Mouse (Mus musculus) adipocyte (in vitro differentiated cells): Measurements from ENCODE around the gene Dock2.
"Not testable (repeated sequence)": the region's sequence is repeated elsewhere in the genome, so short reads cannot be mapped to it uniquely, and the experiment has no call there.

ENCODE experiments used
- DNase-seq: peaks from one replicate; pipeline ENCODE4 v3.0.0-alpha.2; 2016; ENCODE audit warnings: low spot score

Gene Dock2

GRCm38 (mm10) chr11:34290265-34290664 is 493.4 kb downstream of the Dock2 start:
- no peak for DNase-seq

- DNase-seq: no peak
Observed at GRCm38 (mm10) chr11:34284124-34284808, 499.4 kb downstream of the Dock2 start.

GRCm38 (mm10) chr11:34277047-34277445 is 506.6 kb downstream of the Dock2 start:
- DNase-seq: no peak

DNA sequence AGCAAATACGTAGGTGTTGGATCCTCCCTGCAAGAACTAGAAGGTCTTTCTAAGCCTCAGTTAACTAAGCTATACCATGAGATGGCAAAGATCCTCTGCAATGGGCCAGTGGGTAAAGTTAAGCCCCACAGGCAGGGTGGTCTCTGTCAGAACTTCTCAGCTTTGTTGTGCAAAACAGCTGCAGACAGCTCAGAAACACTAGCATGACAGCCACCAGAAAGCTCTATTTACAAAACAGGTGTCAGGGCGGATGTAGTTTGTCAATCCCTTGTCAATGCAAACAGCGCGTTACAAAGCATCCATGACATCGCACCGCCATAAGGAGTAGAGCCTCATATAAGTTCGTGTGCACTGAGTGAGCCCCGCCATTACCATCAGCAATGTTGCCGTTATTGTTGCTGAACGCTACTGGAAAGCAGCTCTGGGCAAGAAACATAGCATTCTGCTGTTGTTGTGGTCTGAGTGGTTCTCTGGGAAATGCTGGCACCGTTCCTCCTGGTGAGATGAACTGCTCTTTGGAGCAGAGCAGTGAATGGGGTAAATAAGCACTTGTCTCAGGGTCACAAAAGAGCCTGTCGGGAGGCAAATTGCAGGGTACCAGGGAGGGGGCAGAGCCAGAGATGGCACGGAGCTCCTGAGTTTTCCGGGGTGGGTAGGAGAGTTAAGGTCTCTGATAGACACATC is 507.2 kb downstream of the Dock2 start:
- DNase-seq: no peak

GRCm38 (mm10) chr11:34275941-34276340 is 507.8 kb downstream of the Dock2 start:
- no peak for DNase-seq

GRCm38 (mm10) chr11:34272016-34272415 is 511.7 kb downstream of the Dock2 start:
- DNase-seq: no peak

GRCm38 (mm10) chr11:34264099-34264498 is 519.6 kb downstream of the Dock2 start:
- no peak for DNase-seq

- no peak for DNase-seq
Observed at GRCm38 (mm10) chr11:34258849-34259469, 524.7 kb downstream of the Dock2 start.

- no peak for DNase-seq
Observed at GRCm38 (mm10) chr11:34257548-34258189, 526.0 kb downstream of the Dock2 start.

DNA sequence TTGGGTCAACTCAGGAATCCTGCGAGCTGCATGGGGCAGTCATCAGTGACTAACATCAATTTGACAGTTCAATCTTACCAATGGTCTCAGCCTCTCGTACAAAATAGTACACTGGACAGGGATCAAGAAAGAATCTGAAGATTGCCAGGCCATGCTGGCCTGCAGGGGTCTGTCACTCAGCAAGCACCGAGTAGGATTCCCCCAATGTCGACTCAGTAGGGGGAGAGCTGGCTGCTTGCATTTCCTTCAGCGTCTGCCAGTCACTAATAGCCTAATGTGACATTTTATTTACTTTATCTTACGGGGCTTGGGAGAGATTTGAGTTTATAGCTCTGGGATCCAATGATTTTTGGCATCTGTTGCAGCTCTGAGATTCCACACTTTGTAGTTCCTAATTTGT is 540.7 kb downstream of the Dock2 start:
- DNase-seq: no peak

DNA sequence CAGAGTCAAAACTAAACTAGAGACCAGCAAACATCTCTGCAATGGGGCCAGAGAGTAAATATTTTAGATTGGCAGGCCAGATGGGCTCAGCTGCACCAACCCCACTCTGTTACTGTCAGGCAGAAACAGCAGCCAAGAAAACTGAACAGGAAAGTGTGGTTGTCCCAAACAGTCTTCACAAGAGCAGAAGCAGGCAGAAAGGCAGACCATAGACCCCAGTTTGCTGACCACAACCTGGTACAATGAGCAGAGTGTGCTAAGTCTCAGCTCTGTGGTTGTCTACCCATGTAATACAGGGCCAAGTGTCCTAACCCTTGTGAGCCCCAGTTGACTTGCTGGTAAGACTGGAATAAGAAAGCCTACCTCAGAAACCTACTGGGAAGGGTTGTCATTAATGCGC is 543.4 kb downstream of the Dock2 start:
- DNase-seq: no peak

DNA sequence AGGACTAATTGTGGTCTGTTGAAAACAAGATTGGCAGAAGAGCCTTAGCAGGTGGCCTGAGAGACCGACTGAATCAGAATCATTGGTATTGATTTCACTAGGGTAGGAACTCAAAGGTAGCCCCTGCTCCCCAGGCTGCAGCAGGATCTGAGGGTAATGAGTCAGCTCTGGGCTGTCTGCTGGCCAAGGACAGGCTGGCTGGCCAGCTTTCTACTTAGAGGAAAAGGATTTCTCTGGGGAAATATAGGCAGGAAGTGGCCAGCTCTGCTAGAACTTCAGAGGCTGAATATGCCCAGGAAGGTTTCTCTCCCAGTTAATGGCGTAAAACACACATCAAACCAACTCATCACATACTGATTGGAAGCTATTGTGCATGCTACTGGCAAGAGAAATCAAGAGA is 544.0 kb downstream of the Dock2 start:
- no peak for DNase-seq

GRCm38 (mm10) chr11:34236885-34237284 is 546.8 kb downstream of the Dock2 start:
- no peak for DNase-seq

DNA sequence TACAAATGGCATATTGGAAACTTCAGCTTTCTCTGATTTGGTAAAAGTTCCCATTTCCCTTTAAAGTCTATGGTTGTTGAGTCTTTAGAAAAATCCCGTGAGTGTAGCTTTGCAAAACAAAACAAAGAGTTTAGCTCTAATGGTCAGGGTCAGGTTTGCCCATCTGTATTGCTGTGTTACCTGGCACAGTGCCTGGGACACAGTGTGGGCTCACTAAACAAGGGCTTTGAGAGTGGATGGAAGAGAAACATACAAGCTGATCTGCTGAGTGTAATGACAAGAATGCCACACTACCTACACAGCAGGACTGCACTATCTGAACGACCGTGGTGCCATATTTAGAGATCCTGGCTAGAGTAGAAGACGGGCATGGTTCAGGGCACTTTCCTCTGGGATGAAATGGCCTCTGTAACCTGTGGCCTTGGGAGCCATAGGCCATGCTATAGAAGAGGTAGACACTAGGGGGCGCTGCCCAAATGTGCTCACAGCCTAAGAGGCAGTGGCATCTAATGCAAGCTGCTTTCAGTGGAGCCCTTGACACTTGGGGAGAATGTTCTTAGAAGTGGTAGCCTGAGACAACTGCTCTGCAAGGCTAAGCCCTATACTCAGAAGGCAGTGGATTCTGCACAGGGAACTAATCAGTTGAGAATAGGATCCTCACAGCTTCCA is 547.5 kb downstream of the Dock2 start:
- DNase-seq: no peak

GRCm38 (mm10) chr11:34228758-34229364 is 554.8 kb downstream of the Dock2 start:
- DNase-seq: no peak

DNA sequence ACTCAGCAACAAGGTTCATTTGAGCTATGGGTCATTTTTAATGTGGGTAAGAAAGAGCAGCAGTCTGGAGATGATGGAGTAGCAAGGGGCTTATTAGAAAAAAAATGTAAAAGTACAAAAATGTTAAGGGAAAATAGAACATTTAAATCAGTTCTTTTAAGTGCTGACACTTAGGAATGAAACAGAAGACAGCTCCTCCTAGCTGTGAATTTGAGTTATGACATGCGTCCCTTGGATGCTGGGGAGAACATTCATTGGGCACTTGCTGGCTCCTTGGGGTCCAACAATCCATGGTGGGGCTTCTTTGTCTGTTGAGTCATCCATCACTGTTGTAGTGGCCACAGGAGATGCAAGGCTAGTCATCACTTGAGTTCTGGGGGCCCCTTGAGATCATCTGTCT is 556.5 kb downstream of the Dock2 start:
- DNase-seq: no peak

DNA sequence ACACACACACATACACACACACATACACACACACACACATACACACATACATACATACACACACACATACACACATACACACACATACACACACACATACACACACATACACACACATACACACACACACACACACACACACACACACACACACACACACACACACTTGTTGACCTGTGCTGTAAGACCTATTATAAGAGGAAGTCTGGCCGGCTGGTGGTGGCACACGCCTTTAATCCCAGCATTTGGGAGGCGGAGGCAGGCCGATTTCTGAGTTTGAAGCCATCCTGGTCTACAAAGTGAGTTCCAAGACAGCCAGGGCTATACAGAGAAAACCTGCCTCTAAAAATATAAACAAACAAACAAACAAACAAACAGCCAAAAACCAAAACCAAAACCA is 563.1 kb downstream of the Dock2 start:
- not testable (repeated sequence) for DNase-seq

DNA sequence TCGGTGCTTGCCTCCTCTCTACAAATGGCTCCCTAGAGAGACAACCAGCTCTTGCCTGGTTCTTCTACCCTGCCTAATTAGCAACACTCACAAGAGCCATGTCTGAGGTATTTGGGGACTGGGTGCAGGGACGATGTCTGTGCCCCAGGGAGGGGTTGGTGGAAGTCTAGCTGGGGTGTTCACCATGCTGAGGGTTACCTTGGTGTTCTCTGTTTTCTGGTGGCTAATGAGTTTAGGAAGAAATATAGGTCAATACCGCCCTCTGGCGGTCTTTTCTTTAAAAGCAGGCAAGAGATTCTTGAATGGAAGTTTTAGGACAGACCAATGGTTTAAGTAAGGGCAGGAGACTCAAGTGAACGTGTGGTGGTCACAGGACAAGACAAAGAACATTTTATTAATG is 570.8 kb downstream of the Dock2 start:
- peak; percentile 16 for DNase-seq

DNA sequence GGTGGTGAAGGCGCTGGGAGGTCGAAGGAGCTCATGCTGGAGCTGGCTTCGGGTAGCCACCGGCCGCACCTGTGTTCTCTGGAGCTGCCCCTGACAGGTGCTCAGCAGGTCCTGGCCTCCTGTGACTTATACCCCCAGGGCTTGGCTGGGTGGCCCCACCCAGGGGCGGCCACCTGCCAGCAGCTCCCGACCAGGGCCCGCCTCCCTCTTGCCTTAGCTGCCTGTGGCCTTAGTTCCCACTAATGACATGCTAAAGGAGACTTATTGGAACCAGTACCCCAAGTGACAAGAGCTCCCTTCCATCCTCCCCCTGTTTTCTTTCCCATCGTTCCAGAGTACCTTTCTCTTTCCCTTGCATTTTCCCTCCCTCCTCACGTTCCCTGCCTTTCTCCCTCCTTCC is 575.7 kb downstream of the Dock2 start, which contains the start of gene Foxi1:
TSS of gene Foxi1 (minus strand) at position 101 of the 400 bp plus-strand sequence.
- no peak for DNase-seq

DNA sequence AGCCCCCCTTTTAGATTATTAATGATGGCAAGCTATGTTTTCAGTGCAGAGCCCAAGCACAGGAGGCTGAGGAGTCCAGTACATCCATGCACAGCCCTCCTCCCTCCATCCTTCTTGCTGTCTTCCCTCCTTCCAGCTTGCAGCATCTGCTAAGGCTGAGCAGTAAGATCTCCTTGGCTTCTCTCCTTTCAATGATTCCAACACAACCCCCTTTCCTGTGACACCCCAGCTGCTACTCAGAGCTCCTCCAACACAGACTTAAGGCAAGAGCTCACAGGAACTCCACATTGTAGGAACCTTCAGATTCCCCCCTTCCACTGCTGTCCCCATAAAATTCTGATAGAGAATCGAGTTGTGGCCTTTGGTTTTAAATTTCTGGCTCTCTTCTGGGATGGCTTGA is 580.9 kb downstream of the Dock2 start:
- no peak for DNase-seq

GRCm38 (mm10) chr11:34195142-34195541 is 588.5 kb downstream of the Dock2 start:
- DNase-seq: no peak
